Mouse (Mus musculus) myocyte (in vitro differentiated cells): ENCODE results near the gene Cldn19.

Experiments used
- CEBPB ChIP-seq: IDR thresholded peaks from 2 replicates; pipeline ENCODE4 v1.6.1; 2011; ENCODE audit warnings: mild to moderate bottlenecking, moderate library complexity; ENCODE audit not compliant: poor library complexity, insufficient read depth, severe bottlenecking
- E2F4 ChIP-seq: IDR thresholded peaks from one replicate; pipeline ENCODE4 v1.6.1; 2011; ENCODE audit warnings: mild to moderate bottlenecking, control low read depth, moderate library complexity; ENCODE audit not compliant: insufficient read depth
- MAX ChIP-seq: IDR thresholded peaks from one replicate; pipeline ENCODE4 v1.6.1; 2011; ENCODE audit warnings: low read depth, mild to moderate bottlenecking, control low read depth
- MYOD1 ChIP-seq, 3 experiments: IDR thresholded peaks; one replicate each; pipeline ENCODE4 v1.6.1; 2011; ENCODE audit warnings: control low read depth in 2 of 3, low read depth in 2 of 3, mild to moderate bottlenecking in 2 of 3, moderate library complexity in 1 of 3; ENCODE audit not compliant: insufficient read length in 2 of 3, control insufficient read depth in 1 of 3
- MYOG ChIP-seq, 3 experiments: IDR thresholded peaks; one replicate each; pipeline ENCODE4 v1.6.1; 2011; ENCODE audit warnings: control low read depth in 2 of 3, low read depth in 2 of 3, mild to moderate bottlenecking in 2 of 3; ENCODE audit not compliant: insufficient read length in 2 of 3, control insufficient read depth in 1 of 3, insufficient read depth in 1 of 3
- POLR2A ChIP-seq: IDR thresholded peaks from one replicate; pipeline ENCODE4 v1.6.1; 2011; ENCODE audit warnings: low read depth, mild to moderate bottlenecking, control low read depth, moderate library complexity; ENCODE audit not compliant: insufficient read length
- POLR2AphosphoS2 ChIP-seq: IDR thresholded peaks from one replicate; pipeline ENCODE4 v1.6.1; 2011; ENCODE audit warnings: low read depth, control low read depth; ENCODE audit not compliant: insufficient read length
- REST ChIP-seq: IDR thresholded peaks from one replicate; pipeline ENCODE4 v1.6.1; 2011; ENCODE audit warnings: mild to moderate bottlenecking, control low read depth, moderate library complexity; ENCODE audit not compliant: insufficient read depth, insufficient read length
- SRF ChIP-seq: IDR thresholded peaks from one replicate; pipeline ENCODE4 v1.6.1; 2011; ENCODE audit warnings: low read depth; ENCODE audit not compliant: control insufficient read depth, insufficient read length
- TCF12 ChIP-seq: IDR thresholded peaks from one replicate; pipeline ENCODE4 v1.6.1; 2011; ENCODE audit warnings: mild to moderate bottlenecking, control low read depth; ENCODE audit not compliant: poor library complexity, insufficient read depth, severe bottlenecking
- TCF3 ChIP-seq: IDR thresholded peaks from one replicate; pipeline ENCODE4 v1.6.1; 2011; ENCODE audit warnings: low read depth, control low read depth; ENCODE audit not compliant: insufficient read length
- USF1 ChIP-seq: IDR thresholded peaks from one replicate; pipeline ENCODE4 v1.6.1; 2011; ENCODE audit warnings: low read depth, mild to moderate bottlenecking, control low read depth, moderate library complexity

GRCm38 (mm10) chr4:119297361-119297760 lies 42.1 kb downstream of the Cldn19 start:
- TF ChIP-seq CEBPB (no peak), USF1 (no peak), POLR2A (no peak), E2F4 (no peak), MAX (no peak), MYOD1 (IDR thresholded peaks at IDR 0.05; ENCODE audit: control insufficient read depth in 1 of 3, insufficient read length in 2 of 3, low read depth in 2 of 3) (peak in 2 of 3 experiments; percentile 24 to 55), TCF12 (no peak), TCF3 (no peak), SRF (no peak), MYOG (IDR thresholded peaks at IDR 0.05; ENCODE audit: control insufficient read depth in 1 of 3, insufficient read depth in 1 of 3, insufficient read length in 2 of 3, low read depth in 2 of 3) (peak in 1 of 3 experiments; percentile 8), POLR2AphosphoS2 (no peak), REST (no peak)
